In genomic region chr7:80160293-80160944, GRCm38 (mm10) we compare ENCODE assay signal across 10 mouse cellular contexts. TPM values are rescaled to one million over a fixed set of nuclear protein-coding genes. Genes with fewer than 3 reads are reported as not detected.
DNase-seq lines count a peak whose midpoint lies in the region; ATAC-seq and TF ChIP-seq lines count a peak whose summit lies in the region.
"Had no signal": no experiment of that assay in that cellular context is flagged by ENCODE, and none has a peak within 500 bp of the region (broad histone marks: within the 10 kb centered on the region; RNA-seq: fewer than 3 reads in every experiment).

No protein-coding gene starts in this region.

- H3K9ac ChIP-seq in heart, embryonic 16.5 days (ENCODE audit: low read length): peak overlapping the region; percentile 39; the same call in 1 of the 2 replicates
- H3K9ac ChIP-seq in kidney, embryonic 14.5 days (ENCODE audit: low read depth, low read length): peak overlapping the region; percentile 12; the same call in 1 of the 2 replicates

- H3K9me3 ChIP-seq in heart, embryonic 16.5 days (replicated peaks; ENCODE audit: control insufficient read depth, low read length): no peaks in the 10 kb centered on the region
- no peaks in the 10 kb centered on the region for H3K9me3 ChIP-seq in kidney, embryonic 14.5 days (ENCODE audit: control insufficient read depth, low read length)

- peaks cover 19% of the 10 kb centered on the region for H3K4me1 ChIP-seq in heart, embryonic 16.5 days (ENCODE audit: control insufficient read depth, insufficient read depth, low read length)
- peaks cover 12% of the 10 kb centered on the region for H3K4me1 ChIP-seq in kidney, embryonic 14.5 days (ENCODE audit: control insufficient read depth, insufficient read depth, low read length)

- no peaks in the 10 kb centered on the region for H3K36me3 ChIP-seq in heart, embryonic 16.5 days (ENCODE audit: control insufficient read depth, insufficient read depth)
- H3K36me3 ChIP-seq in kidney, embryonic 14.5 days (ENCODE audit: control insufficient read depth, insufficient read depth, low read length): no peaks in the 10 kb centered on the region

- ATAC-seq in heart, embryonic 16.5 days (replicated peaks; ENCODE audit: extremely low read depth, insufficient read depth, low FRiP score): peak; percentile 14; the same call in 1 of the 2 replicates
- ATAC-seq in kidney, embryonic 14.5 days (ENCODE audit: low FRiP score, low TSS enrichment): 0 out of 2 replicates have a peak, but pooled peaks have one; percentile 30

- no peaks in the 10 kb centered on the region for H3K27me3 ChIP-seq in heart, embryonic 16.5 days (ENCODE audit: control insufficient read depth, insufficient read depth, low read length)
- no peaks in the 10 kb centered on the region for H3K27me3 ChIP-seq in kidney, embryonic 14.5 days (ENCODE audit: control insufficient read depth, insufficient read depth, low read length)

- 62% methylated on average over 7 of the region's 7 CpGs for WGBS in heart, embryonic 16.5 days
- 35% methylated on average over 7 of the region's 7 CpGs for WGBS in kidney, embryonic 14.5 days

- intact Hi-C loops in left cerebral cortex, postnatal 14 days (cut with DNase I): no loop called here

- TF ChIP-seq CTCF in brain, embryonic 14.5 days (IDR thresholded peaks at IDR 0.05; ENCODE audit: borderline replicate concordance, extremely low read depth, insufficient read depth, insufficient read length): no peak

- H3K4me3 ChIP-seq in heart, embryonic 16.5 days (ENCODE audit: low read length): no peak overlapping the region
- H3K4me3 ChIP-seq in kidney, embryonic 14.5 days (ENCODE audit: low read length): no peak overlapping the region

- peak overlapping the region; percentile 79 for H3K27ac ChIP-seq in heart, embryonic 16.5 days (ENCODE audit: low read length)
- peak overlapping the region; percentile 37; the same call in 1 of the 2 replicates for H3K27ac ChIP-seq in kidney, embryonic 14.5 days (ENCODE audit: low read depth, low read length)
- H3K27ac ChIP-seq: macrophage had no signal

- no peak for TF ChIP-seq POLR2A in brain, embryonic 14.5 days (IDR thresholded peaks at IDR 0.05; ENCODE audit: borderline replicate concordance, extremely low read depth, insufficient read depth, insufficient read length, poor library complexity, severe bottlenecking)

- no peak overlapping the region for H3K4me2 ChIP-seq in heart, embryonic 16.5 days (ENCODE audit: low read depth, low read length)
- no peak overlapping the region for H3K4me2 ChIP-seq in kidney, embryonic 14.5 days (replicated peaks; ENCODE audit: low read depth, low read length)

- no peak for DNase-seq in heart, adult 8-10 months (ENCODE audit: low spot score)
- peak; percentile 27 for DNase-seq in brain, embryonic 14.5 days (ENCODE audit: low read depth)
- peak; percentile 66 for DNase-seq in lung, postnatal 36 days
- no peak for DNase-seq in neural tube, embryonic 10.5 days (ENCODE audit: extremely low spot score, low spot score)
- no peak for DNase-seq in left cerebral cortex, postnatal 14 days (ENCODE audit: low spot score in 2 of 2)
- DNase-seq in embryo, embryonic 10.5 days (ENCODE audit: low spot score): no peak
- DNase-seq: cerebellum, adult 11 months had no signal

RNA-seq across cellular contexts. Expression of gene Sema4b, which starts 26.2 kb away (rescaled TPM):
- 12.1 and 14.4 TPM in 2 replicates for polyA plus RNA-seq in heart, embryonic 16.5 days (2015; fragmentation: Nextera tagmentation; extraction: Ambion mirVana)
- 10 to 100 TPM; 10.9 to 14.0 (median 11.7) TPM for total RNA-seq in heart, adult 8-10 months (2022)
- 14.7 and 23.6 TPM in 2 replicates for polyA plus RNA-seq in brain, embryonic 14.5 days (2012; rRNA removed)
- 13.0 and 19.9 TPM in 2 replicates for polyA plus RNA-seq in kidney, embryonic 14.5 days (2014; fragmentation: Nextera tagmentation; extraction: Ambion mirVana)
- total RNA-seq in left cerebral cortex, postnatal 14 days (2021): 10 to 100 TPM; 20.0 to 20.7 TPM

RNA-seq across cellular contexts. Expression of gene Idh2, which starts 45.2 kb away (rescaled TPM):
- 2,779 and 2,782 TPM in 2 replicates for polyA plus RNA-seq in heart, embryonic 16.5 days (2015; fragmentation: Nextera tagmentation; extraction: Ambion mirVana)
- 1,000 to 10,000 TPM; 2,287 to 2,565 (median 2,388) TPM for total RNA-seq in heart, adult 8-10 months (2022)
- polyA plus RNA-seq in brain, embryonic 14.5 days (2012; rRNA removed): 230 and 297 TPM in 2 replicates
- 549 and 658 TPM in 2 replicates for polyA plus RNA-seq in kidney, embryonic 14.5 days (2014; fragmentation: Nextera tagmentation; extraction: Ambion mirVana)
- total RNA-seq in left cerebral cortex, postnatal 14 days (2021): 10 to 100 TPM; 48.1 to 50.3 TPM

Comparison
In these comparisons a context has a peak if more than half of its experiments do, and no peak if none do; other contexts are left out.
1. DNase-seq: peak in brain, embryonic 14.5 days (single experiment) and lung, postnatal 36 days (single experiment); none in heart, adult 8-10 months (single experiment), neural tube, embryonic 10.5 days (single experiment), left cerebral cortex, postnatal 14 days (0 of 2) and embryo, embryonic 10.5 days (single experiment).